Mouse (Mus musculus) left cerebral cortex, adult 9 months (tissue): ENCODE data around the gene A930018P22Rik.

Experiments used
- DNase-seq, 2 experiments: peaks; one replicate each; pipeline ENCODE4 v3.0.0; 2022; ENCODE audit warnings: low spot score in 2 of 2

The A930018P22Rik gene

GRCm38 (mm10) chr2:104153876-104154275 is 31.3 kb downstream of the A930018P22Rik start:
- DNase-seq, result no peak

DNA sequence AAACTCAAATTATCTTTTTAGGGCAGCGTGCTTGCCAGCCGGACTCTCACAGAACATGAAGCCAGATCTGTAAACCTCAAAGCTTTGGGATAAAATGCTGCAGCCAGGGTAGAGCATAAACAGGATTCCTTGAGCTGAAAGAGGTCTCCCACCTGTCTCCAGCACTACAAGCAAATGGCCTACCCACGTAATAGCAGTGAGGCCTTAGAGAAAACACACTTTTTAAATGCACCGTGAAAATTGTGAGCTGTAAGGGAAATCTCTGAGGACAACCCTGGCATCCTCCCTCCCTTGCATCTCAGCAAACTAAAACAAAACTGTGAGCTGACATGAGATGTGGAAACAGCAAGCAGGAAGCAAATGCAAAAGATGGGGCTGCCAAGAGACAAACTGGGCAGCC is 35.3 kb downstream of the A930018P22Rik start:
- DNase-seq, result no peak

GRCm38 (mm10) chr2:104163418-104163817 is 40.8 kb downstream of the A930018P22Rik start:
- DNase-seq, result no peak

- DNase-seq, result no peak
Measured at GRCm38 (mm10) chr2:104163978-104164487, 41.5 kb downstream of the A930018P22Rik start.

GRCm38 (mm10) chr2:104165631-104166030 is 43.1 kb downstream of the A930018P22Rik start:
- no peak for DNase-seq

DNA sequence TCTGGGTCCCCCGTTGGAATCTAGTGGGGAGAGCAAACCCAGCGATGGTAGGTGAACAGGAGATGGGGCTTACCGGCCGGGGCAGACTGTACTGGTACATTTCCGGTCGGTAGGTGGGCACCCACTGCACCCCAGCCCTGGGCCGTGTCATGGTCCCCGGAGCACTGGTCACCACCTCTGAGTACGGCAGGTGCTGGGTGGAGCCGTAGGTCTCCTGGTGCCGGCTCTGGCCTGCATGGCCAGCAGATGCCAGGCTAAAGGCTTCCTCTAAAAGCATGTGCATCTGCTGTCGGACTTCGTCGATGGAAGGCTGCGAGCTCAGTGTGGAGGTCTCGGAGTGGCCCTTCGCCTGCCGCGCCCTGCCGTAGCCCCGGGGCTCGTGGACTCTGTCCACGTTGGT is 45.2 kb downstream of the A930018P22Rik start:
- no peak for DNase-seq

DNA sequence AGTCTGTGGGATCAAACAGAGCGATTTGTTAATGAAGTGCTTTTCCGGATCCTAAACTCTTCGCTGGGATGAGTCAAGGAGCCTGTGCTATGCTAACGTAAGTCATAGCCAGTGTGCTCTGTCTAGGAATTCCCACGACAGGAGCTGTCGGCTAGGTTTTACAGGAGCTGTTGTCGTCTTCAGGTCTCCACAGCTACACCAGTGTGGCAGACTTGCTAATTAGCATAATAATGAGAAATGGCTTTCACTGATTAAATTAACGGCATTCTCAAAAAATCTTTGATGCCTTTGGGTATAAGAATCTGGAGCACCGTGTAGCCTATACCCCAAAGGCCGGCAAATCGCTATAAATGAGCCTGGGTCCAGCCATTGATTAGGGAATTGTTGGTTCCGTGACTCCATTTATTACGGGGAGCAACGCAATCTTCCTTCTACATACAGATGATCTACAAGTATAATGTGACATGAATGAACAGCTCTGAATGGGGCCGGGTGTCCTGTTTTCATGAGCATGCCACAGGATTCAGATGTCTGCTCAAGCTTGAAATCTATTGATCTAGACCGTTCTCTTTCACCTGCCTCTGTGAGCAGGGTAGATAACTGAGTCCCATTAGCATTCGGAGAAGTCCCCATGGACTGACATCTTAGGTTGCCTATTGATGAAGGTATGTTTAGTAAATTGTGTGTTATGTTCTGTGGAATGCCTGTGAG is 45.8 kb downstream of the A930018P22Rik start:
- no peak for DNase-seq

DNA sequence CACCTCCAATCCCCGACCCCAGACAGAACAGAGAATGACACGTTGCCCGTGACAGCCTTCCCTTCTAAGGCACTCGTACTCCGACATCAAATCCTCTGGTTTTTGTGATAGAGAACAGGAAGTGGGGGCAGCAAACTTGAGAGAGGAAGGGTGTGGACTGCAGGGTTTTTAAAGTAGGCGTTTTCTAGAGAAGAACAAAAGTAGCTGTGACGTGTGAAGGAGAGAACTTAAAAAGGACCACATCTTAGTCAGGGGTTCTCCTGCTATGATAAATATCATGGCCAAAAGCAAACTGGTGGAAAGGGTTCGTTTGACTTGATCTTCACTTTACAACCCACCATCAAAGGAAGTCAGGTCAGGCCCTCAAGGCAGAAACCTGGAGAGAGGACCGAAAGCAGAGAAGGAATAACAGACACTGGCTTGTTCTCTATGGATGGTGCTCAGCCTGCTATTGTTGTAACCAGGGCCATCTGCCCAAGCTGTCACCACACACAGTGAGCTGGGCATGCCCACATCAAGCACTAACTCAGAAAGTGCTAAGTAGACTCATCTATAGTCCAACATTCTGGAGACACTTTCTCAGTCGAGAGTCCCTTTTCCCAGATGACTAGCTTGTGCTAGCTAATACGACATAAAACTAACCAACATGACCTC is 50.3 kb downstream of the A930018P22Rik start:
- peak in 1 of 2 experiments; percentile 43 for DNase-seq

DNA sequence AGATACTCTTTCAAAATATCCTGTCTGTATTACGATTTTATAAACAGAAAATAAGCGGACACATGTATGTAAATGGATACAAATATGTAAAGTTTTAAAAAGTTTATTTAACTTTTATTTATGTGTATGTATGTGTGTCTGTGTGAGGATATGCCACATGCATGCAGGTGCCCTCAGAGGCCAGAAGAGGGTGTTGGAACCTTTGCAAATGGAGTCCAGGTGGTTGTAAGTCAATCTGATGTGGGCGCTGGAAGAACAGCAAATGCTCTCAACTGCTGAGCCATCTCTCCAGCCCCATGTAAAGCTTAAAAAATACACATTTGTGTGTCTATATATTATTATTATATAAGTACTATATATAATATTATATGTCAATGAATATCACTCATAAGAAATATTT is 50.9 kb downstream of the A930018P22Rik start:
- DNase-seq, result no peak
